Mouse (Mus musculus) T-helper 2 cell (primary cell): ENCODE measurements around the gene Elfn2.

ENCODE experiments used
- in situ Hi-C: fragments of 300-600 bp; cut with MboI, MseI; formaldehyde crosslinking; loops from one replicate; pipeline ENCODE4 v1.15.1; 2025; ENCODE audit warnings: high pct_unique_total_duplicates

Gene Elfn2

GRCm38 (mm10) chr15:78718290-78719250 lies at the start of gene Elfn2:
Gene Elfn2 (minus strand): TSS chr15:78718771.
- in situ Hi-C loops = no loop called here

DNA sequence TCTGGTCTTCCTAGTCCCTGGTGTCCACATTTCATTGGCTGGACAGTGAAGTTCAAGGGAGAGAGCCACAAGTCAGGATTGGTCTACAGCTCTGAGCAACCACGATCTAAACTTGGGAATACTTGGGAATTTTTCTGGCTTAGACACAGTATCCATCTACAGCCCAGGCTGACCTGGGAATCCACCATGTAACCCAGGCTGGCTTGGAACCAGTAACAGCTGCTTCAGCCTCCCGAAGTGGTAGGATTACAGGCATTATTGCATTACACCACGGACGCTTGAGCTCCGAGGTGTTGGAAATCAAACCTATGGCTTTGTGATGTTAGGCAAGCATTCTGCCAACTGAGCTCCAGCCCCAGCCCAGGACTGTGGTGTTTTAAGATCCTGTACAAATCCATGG lies 45.1 kb upstream of the Elfn2 start:
- in situ Hi-C loops = no loop called here

- in situ Hi-C loops = no loop called here
Measured at GRCm38 (mm10) chr15:78763210-78763609, 44.6 kb upstream of the Elfn2 start.

GRCm38 (mm10) chr15:78761112-78761511 lies 42.5 kb upstream of the Elfn2 start:
- in situ Hi-C loops = no loop called here

- in situ Hi-C loops = no loop called here
Measured at GRCm38 (mm10) chr15:78758132-78758531, 39.6 kb upstream of the Elfn2 start.

- in situ Hi-C loops = no loop called here
Measured at GRCm38 (mm10) chr15:78755966-78756725, 37.6 kb upstream of the Elfn2 start.

DNA sequence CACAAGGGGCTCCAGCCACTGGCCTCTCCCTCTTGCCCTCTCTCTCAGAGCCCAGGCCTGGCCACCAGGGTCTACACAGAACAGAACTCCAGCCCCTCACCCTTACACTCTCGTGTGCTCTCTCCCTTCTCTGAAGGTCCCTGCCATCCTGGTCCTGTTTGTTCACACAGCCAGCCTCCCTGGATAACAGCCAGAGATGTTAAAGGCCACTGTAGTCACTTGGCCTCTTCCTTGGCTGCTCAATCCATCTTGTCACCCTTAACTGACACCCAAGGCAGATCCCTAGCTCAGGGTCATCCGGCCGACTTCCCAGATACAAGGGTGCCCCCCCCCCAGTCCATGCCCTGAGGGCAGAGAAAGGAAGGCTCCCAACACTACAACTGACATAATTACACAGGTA lies 36.7 kb upstream of the Elfn2 start:
- in situ Hi-C loops = no loop called here

DNA sequence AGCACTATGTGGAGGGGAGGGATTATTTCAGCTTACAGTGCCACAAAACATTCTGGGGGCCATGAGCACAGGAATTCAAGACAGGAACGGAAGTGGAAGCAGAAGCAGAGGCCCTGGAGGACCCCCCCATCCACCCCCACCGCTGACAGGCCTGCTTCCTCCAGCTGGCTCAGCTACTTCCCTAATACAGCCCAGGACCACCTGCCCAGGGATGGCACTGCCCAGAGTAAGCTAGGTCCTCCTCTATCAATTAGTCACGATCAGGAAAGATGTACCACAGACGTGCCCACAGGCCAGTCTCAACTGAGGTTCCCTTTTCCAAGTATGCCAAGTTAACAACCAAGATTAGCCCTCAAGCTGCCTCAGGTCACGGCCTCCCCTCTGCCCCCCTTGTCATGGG lies 35.6 kb upstream of the Elfn2 start:
- in situ Hi-C loops = no loop called here

GRCm38 (mm10) chr15:78752991-78753390 lies 34.4 kb upstream of the Elfn2 start:
- in situ Hi-C loops = no loop called here

DNA sequence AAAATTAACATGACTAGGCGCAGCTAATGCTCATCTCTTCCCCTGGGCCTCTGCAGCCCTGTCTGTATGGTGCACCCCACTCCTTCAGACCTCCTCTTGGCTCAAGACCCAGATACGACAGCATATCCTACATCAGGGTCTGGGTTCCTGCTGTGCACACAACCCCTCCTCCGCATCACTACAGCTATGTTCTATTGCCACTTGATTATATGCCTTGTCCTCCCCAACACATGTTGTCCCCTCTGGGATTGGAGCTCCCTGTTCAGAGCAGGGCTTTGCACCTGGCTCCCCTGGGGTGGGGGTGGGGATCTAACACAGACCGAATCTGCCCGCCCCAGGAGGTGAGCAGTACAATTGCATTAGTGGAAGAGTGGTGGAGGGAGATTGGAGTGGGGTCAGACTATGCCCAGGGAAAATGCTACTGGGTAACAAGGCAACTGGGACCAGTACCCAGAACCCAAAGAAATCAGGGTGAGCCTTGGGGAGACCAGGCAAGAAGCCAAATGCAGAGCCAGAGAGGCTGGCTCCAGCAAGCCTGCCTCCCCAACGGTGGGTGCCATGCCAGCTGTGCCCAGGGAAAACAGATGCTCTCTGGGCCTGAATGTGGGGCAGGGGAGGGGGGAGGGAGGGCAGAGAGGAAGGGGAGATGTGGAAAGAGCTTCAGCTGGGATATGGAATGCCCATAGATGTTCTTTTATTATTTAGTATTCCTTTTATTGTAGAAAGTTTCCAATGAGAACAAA lies 32.2 kb upstream of the Elfn2 start:
- in situ Hi-C loops = no loop called here

- in situ Hi-C loops = no loop called here
Measured at GRCm38 (mm10) chr15:78749855-78750254, 31.3 kb upstream of the Elfn2 start.

- in situ Hi-C loops = loop anchor here (5.0 kb wide), 1 partner anchor 122 kb away; no protein-coding TSS in a partner anchor
Measured at GRCm38 (mm10) chr15:78744206-78744605, 25.6 kb upstream of the Elfn2 start.

- in situ Hi-C loops = loop anchor here (5.0 kb wide), 1 partner anchor 121 kb away; no protein-coding TSS in a partner anchor
Measured at GRCm38 (mm10) chr15:78742831-78743230, 24.3 kb upstream of the Elfn2 start.

GRCm38 (mm10) chr15:78740662-78741061 lies 22.1 kb upstream of the Elfn2 start:
- in situ Hi-C loops = loop anchor here (5.0 kb wide), 1 partner anchor 118 kb away; no protein-coding TSS in a partner anchor

DNA sequence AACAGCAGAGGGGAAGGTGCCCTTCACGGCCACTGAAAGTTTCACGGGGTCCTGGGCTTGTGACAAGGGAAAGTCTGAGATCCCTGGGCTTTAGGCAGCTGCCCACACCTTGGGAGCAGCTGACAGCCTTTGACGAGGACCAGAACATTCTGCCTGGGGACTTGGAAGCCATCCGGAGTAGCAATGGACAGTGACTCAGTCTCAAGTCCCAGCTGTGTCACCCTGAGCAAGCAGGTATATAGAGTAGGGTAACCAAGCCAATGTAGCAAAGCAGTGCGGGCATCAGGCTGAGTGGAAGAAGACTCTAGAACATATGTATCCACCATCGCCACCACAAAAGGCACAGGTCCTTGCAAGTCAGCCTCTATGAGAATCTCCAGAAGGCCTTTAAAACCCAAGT lies 18.6 kb upstream of the Elfn2 start:
- in situ Hi-C loops = no loop called here

DNA sequence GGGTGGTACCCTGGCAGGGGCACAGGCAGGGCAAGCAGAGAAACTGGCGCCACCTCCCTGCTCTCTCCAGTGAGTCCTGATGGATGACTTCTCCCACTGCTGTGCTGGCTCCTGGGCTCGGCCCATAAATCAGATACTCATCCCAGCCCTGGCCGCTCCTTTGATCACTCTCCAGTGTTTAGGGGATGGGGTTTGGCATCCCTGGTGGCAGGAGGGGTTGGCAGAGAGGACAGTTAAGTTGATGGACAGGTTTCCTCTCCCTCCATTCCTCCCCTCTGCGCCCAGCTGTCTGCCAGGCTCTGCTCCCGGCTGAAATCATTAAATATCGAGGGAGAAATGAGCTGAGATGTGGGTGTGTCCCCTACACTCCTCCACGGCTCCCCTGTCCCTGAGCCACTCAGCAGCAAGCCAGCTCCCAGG lies 18.1 kb upstream of the Elfn2 start:
- in situ Hi-C loops = no loop called here

DNA sequence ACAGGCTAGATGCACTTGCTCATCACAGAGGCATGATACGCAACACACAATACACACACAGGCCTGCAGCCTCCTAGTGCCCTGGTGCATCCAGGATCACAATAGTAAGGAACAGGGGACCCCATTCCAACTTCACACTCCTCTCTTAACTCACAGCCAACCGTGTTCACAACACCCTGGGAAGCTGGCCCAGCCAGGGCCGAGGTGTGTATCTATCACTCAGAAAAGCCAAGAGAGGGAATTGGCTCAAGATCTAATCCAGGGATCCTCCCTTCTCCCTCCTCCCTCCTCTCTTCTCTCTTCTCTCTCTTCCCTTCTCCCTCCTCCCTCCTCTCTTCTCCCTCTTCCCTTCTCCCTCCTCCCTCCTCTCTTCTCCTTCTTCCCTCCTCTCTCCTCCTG lies 17.6 kb upstream of the Elfn2 start:
- in situ Hi-C loops = no loop called here

DNA sequence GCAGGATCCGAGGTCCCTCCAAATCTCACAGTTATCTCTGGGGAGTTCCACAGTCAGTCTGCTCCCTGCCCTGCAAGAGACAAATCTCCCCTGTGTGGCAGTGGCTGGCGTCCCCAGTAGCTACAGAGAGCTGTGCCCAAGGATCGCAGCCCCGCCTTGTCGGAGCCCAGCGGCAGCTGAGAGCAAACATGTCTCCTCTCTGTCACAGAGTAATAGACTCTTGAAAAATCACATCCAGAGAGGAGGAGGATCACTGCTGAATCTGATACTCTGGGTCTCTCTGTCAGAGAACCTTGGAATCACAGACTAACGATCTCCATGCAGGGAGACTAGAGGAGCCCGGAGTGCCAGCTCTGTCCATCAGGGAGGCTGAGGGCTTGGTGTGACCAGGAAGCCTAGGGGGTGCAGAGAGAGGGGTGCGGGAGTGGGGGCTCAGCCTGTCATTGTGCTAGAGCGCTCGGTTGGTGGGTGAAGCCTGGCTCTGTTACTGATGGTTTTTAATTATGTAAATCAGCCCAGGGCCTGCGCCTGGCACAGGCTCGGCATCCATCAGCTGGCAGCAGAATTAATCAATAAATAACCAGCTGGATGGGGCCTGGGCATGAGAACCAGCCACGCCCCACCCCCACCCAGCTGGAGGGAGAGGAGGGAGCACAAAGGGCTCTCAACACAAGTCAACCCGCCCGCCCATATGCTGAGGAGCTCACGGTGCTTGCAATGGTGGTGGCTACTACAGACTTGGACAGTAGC lies 17.0 kb upstream of the Elfn2 start:
- in situ Hi-C loops = no loop called here

DNA sequence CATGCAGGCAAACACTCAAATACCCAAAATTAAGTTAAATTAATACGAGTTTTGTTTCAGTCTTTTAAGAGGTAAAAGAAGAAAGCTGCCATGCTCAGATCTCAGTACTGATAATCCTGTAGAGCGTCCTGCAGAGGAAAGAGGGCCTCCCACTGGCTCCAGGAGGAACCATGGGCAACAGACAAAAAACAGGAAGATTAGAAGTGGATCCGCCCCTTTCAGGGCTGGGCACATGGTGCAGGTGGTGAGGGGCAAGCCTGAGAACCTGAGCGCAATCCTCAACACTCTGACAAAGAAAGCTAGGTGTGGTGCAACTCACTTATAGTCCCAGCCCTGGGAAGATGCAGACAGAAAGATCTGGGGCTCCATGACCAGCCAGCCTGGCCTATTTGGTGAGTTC lies 13.3 kb upstream of the Elfn2 start:
- in situ Hi-C loops = no loop called here

DNA sequence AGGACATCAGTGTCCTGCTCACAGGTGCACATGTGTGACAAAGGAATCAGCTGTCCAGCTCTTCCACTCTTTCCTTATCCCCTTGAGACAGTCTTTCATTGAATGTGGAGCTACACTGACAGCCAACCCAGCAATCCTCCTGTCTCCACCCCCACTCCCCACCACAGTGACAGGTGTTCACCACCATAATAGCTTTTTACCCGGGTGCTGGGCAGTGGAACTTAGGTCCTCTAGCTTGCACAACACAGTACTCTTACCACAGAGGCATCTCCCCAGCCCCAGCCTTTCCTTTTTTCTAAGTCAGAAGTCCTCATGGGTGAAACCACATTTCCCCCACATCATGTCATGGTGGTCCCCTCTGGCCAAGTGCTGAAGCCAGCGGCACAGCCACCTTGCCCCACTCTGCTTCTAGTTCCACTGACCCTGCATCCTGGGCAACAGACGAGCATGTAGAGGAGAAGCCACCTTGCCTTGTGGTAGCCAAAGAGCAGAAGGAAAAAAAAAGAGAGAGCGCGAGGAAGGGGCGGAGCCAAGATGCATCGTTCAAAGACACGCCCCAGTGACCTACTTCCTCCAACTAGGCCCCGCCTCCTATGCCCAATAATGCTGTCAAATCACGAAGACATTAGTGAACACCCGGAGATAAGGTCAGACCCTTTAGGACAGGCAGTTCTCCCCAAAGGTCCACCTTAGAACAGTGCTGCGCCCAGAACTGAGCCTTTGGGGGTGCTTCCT lies 11.9 kb upstream of the Elfn2 start:
- in situ Hi-C loops = no loop called here
